Mouse (Mus musculus) intestine, embryonic 15.5 days (tissue): ENCODE measurements around the gene Plxnb1. TPM values are rescaled to one million over a fixed set of nuclear protein-coding genes. Genes with fewer than 3 reads are reported as not detected.
"Not testable (repeated sequence)": the region's sequence is repeated elsewhere in the genome, so short reads cannot be mapped to it uniquely, and the experiment has no call there.

Experiments used
- ATAC-seq: fragments of 200-750 bp; cut with Nextera tagmentation; 2 replicates; pipeline ENCODE4 v1.8.0; 2017; ENCODE audit warnings: moderate TSS enrichment, moderate library complexity
- H3K27ac ChIP-seq: fragments of 300-500 bp; sonication (generic); 2 replicates; pipeline ENCODE4 v1.5.1; 2015; ENCODE audit warnings: mild to moderate bottlenecking, inconsistent platforms
- H3K27me3 ChIP-seq: fragments of 300-500 bp; sonication (generic); replicated peaks from 2 replicates; pipeline ENCODE4 v1.6.1; 2015; ENCODE audit warnings: inconsistent platforms
- H3K36me3 ChIP-seq: fragments of 300-500 bp; sonication (generic); 2 replicates; pipeline ENCODE4 v1.6.1; 2015; ENCODE audit warnings: inconsistent platforms
- H3K4me1 ChIP-seq: fragments of 300-500 bp; sonication (generic); replicated peaks from 2 replicates; pipeline ENCODE4 v1.6.1; 2015; ENCODE audit warnings: inconsistent platforms
- H3K4me2 ChIP-seq: fragments of 300-500 bp; sonication (generic); replicated peaks from 2 replicates; pipeline ENCODE4 v1.6.1; 2015; ENCODE audit warnings: mild to moderate bottlenecking, inconsistent platforms
- H3K4me3 ChIP-seq: fragments of 300-500 bp; sonication (generic); replicated peaks from 2 replicates; pipeline ENCODE4 v1.5.1; 2015; ENCODE audit warnings: inconsistent platforms
- H3K9ac ChIP-seq: fragments of 300-500 bp; sonication (generic); 2 replicates; pipeline ENCODE4 v1.6.1; 2015; ENCODE audit warnings: inconsistent platforms
- H3K9me3 ChIP-seq: fragments of 300-500 bp; sonication (generic); 2 replicates; pipeline ENCODE4 v1.6.1; 2016; ENCODE audit warnings: inconsistent platforms
- WGBS: fragments of 180-500 bp; shearing (Covaris S2); methylation state at CpG from one replicate; pipeline ENCODE4 v1.1.7; 2015; 5-methylcytosine and 5-hydroxymethylcytosine counted together
- polyA plus RNA-seq: library from polyadenylated mRNA; unstranded; fragments of >200 nt; fragmentation: Nextera tagmentation; extraction: Ambion mirVana; gene quantifications from 2 replicates; pipeline ENCODE4 v1.2.1, GENCODE M21; 2015

The Plxnb1 gene
- polyA plus RNA-seq, 1 experiment from 2014 or later = 7.1 TPM

DNA sequence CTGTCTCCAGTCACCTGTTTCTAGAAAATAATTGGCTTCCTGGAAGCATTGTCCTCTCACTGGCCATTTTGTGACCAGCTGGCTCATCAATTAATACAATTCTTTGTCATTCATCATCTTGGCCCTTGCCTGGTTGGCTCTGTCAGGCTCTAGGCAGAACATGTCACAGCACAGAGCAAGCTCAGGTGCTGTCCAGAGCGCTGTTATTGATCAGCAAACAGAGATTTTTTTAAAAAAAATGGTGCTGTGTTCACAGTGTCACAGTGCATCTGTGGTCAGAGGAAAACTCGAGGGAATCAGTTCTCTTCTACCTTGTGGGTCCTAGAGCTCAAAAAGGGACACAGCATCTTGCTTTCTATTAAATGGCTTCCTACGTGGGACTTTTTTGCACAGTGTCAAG, 30.3 kb downstream of the Plxnb1 start:
- ATAC-seq = no peak
- 69% methylated on average over 3 of the region's 3 CpGs for WGBS
- Histone ChIP-seq H3K9ac (no peak overlapping the region), H3K9me3 (no peaks in the 10 kb centered on the region), H3K4me2 (no peak overlapping the region), H3K4me1 (no peaks in the 10 kb centered on the region), H3K27ac (no peak overlapping the region), H3K27me3 (no peaks in the 10 kb centered on the region), H3K36me3 (no peaks in the 10 kb centered on the region), H3K4me3 (no peak overlapping the region)

GRCm38 (mm10) chr9:109127076-109127475, 31.9 kb downstream of the Plxnb1 start:
- H3K4me3 ChIP-seq = no peak overlapping the region
- no peak overlapping the region for H3K27ac ChIP-seq
- H3K9ac ChIP-seq = no peak overlapping the region
- no peaks in the 10 kb centered on the region for H3K36me3 ChIP-seq
- H3K27me3 ChIP-seq = no peaks in the 10 kb centered on the region
- H3K9me3 ChIP-seq = no peaks in the 10 kb centered on the region
- 74% methylated on average over 4 of the region's 4 CpGs for WGBS
- H3K4me2 ChIP-seq = no peak overlapping the region
- no peak for ATAC-seq
- no peaks in the 10 kb centered on the region for H3K4me1 ChIP-seq

GRCm38 (mm10) chr9:109128211-109128610, 33.0 kb downstream of the Plxnb1 start:
- no peaks in the 10 kb centered on the region for H3K9me3 ChIP-seq
- no peak overlapping the region for H3K4me2 ChIP-seq
- no peaks in the 10 kb centered on the region for H3K27me3 ChIP-seq
- no peak overlapping the region for H3K9ac ChIP-seq
- H3K4me3 ChIP-seq = no peak overlapping the region
- 51% methylated on average over 3 of the region's 3 CpGs for whole genome bisulfite sequencing
- no peak overlapping the region for H3K27ac ChIP-seq
- H3K36me3 ChIP-seq = no peaks in the 10 kb centered on the region
- no peaks in the 10 kb centered on the region for H3K4me1 ChIP-seq
- no peak for ATAC-seq

DNA sequence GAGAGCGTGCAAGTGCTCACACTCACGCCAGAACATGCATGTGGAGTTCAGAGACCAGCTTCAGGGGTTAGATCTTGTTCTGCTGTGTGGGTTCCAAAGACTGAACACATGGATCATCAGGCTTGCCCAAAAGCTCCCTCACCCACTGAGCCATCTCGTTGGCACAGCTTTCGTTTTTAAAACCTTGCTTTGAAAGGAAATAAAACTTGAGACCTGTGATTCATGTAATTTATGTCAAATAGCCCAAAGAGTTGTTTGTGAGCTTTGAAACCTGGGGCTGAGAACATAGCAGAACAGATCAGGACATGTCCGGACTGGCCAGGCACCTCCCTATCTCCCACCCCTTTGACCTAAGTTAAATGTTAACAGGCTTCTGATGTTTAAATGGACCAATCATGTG, 34.9 kb downstream of the Plxnb1 start:
- no peak overlapping the region for H3K4me3 ChIP-seq
- ATAC-seq = no peak
- WGBS = 83% methylated on average over 5 of the region's 5 CpGs
- H3K27ac ChIP-seq = no peak overlapping the region
- no peaks in the 10 kb centered on the region for H3K4me1 ChIP-seq
- H3K9me3 ChIP-seq = no peaks in the 10 kb centered on the region
- no peak overlapping the region for H3K4me2 ChIP-seq
- no peaks in the 10 kb centered on the region for H3K27me3 ChIP-seq
- no peaks in the 10 kb centered on the region for H3K36me3 ChIP-seq
- H3K9ac ChIP-seq = no peak overlapping the region

DNA sequence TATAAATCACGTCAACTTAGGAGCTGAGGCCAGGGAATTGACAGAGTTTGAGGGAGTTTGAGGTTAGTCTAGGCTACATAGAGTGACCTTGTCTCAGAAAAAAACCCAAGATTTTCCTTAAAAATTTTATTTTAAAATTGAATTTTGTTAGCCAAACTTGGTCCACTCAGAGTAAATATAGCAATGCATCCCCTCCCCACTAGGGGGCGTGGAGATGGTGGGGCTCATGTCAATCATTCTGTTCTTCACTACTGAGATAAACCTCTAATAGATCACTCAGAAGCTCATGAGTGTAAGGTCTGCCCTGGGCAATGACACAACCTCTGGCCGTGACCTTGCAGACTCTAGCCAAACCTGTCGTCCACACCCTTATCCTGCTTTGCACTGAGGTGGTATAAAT, 45.2 kb downstream of the Plxnb1 start:
- ATAC-seq, H3K36me3 ChIP-seq, H3K4me1 ChIP-seq, H3K4me3 ChIP-seq, H3K9ac ChIP-seq, H3K27ac ChIP-seq, H3K9me3 ChIP-seq, H3K27me3 ChIP-seq, H3K4me2 ChIP-seq: not testable (repeated sequence)
- 64% methylated on average over 4 of the region's 4 CpGs for WGBS

DNA sequence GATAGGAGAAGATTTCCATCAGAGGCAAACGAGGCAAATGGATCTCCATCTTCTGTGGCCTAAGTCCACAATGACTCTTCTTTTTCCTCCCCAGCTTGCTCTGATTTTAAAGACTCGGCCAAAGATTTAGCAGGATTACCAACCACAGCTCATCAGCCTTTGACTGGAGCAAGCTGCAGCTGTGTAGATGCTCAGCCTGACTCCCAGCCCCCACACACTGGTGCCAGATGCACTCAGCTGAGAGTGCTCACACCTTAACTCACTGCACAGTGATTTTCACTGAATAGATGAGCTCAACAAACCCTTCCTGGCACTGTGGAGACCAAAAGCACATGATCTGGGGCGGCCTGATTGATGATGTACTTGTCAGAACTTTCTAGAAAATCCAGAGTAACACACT, 66.8 kb downstream of the Plxnb1 start, which contains the start of gene Fbxw21:
TSS of gene Fbxw21 (minus strand) at position 101 of the 400 bp plus-strand sequence.
- H3K9me3 ChIP-seq = no peaks in the 10 kb centered on the region

GRCm38 (mm10) chr9:109167316-109167715, 72.1 kb downstream of the Plxnb1 start:
- H3K27me3 ChIP-seq = no peaks in the 10 kb centered on the region
- no peaks in the 10 kb centered on the region for H3K36me3 ChIP-seq
- H3K4me3 ChIP-seq = no peak overlapping the region
- no peak overlapping the region for H3K9ac ChIP-seq
- no peak overlapping the region for H3K27ac ChIP-seq
- H3K4me2 ChIP-seq = no peak overlapping the region
- no peaks in the 10 kb centered on the region for H3K4me1 ChIP-seq
- H3K9me3 ChIP-seq = no peaks in the 10 kb centered on the region
- no peak for ATAC-seq

More for the DNA sequence above, 66.8 kb downstream of the Plxnb1 start, which contains the start of gene Fbxw21:
- no peak for ATAC-seq
- Histone ChIP-seq H3K27me3 (no peaks in the 10 kb centered on the region), H3K27ac (no peak within 1 kb of the TSS), H3K4me2 (no peak within 1 kb of the TSS), H3K36me3 (no peaks in the 10 kb centered on the region), H3K4me1 (no peaks in the 10 kb centered on the region), H3K4me3 (no peak within 1 kb of the TSS), H3K9ac (no peak within 1 kb of the TSS)
- WGBS = 78% methylated on average over 3 of the region's 3 CpGs

Other genes with a start within 250 kb of the Plxnb1 start
- gene Slc26a6, start 242.1 kb upstream of the Plxnb1 start, polyA plus RNA-seq = 36.1 and 43.3 TPM in 2 replicates
- 0.34 TPM in 1 of 2 replicates, not detected in the other for gene Tmem89, start 180.8 kb upstream of the Plxnb1 start, polyA plus RNA-seq
- gene Uqcrc1, start 158.8 kb upstream of the Plxnb1 start, polyA plus RNA-seq = 568 and 640 TPM in 2 replicates
- gene Col7a1, start 141.8 kb upstream of the Plxnb1 start, polyA plus RNA-seq = 0.85 and 2.4 TPM in 2 replicates
- not detected in 2 replicates for gene Ucn2, start 109.4 kb upstream of the Plxnb1 start, polyA plus RNA-seq
- 11.5 and 17.0 TPM in 2 replicates for gene Pfkfb4, start 103.6 kb upstream of the Plxnb1 start, polyA plus RNA-seq
- 112 and 121 TPM in 2 replicates for gene Shisa5, start 56.8 kb upstream of the Plxnb1 start, polyA plus RNA-seq
- gene Trex1, start 35.7 kb upstream of the Plxnb1 start, polyA plus RNA-seq = 12.5 and 13.4 TPM in 2 replicates
- gene Atrip, start 21.3 kb upstream of the Plxnb1 start, polyA plus RNA-seq = 21.3 and 22.4 TPM in 2 replicates
- 16.1 and 17.2 TPM in 2 replicates for gene Ccdc51, start 12.9 kb upstream of the Plxnb1 start, polyA plus RNA-seq
- gene Tma7, start 12.8 kb upstream of the Plxnb1 start, polyA plus RNA-seq = 619 and 707 TPM in 2 replicates
- gene Fbxw21, start 66.7 kb downstream of the Plxnb1 start, polyA plus RNA-seq = not detected in 2 replicates
- not detected in 2 replicates for gene Fbxw13, start 100.6 kb downstream of the Plxnb1 start, polyA plus RNA-seq
- not detected in 2 replicates for gene Fbxw20, start 139.4 kb downstream of the Plxnb1 start, polyA plus RNA-seq
- gene Fbxw14, start 192.3 kb downstream of the Plxnb1 start, polyA plus RNA-seq = not detected in 2 replicates
- not detected in 2 replicates for gene Fbxw28, start 244.3 kb downstream of the Plxnb1 start, polyA plus RNA-seq